In the genomic region with DNA sequence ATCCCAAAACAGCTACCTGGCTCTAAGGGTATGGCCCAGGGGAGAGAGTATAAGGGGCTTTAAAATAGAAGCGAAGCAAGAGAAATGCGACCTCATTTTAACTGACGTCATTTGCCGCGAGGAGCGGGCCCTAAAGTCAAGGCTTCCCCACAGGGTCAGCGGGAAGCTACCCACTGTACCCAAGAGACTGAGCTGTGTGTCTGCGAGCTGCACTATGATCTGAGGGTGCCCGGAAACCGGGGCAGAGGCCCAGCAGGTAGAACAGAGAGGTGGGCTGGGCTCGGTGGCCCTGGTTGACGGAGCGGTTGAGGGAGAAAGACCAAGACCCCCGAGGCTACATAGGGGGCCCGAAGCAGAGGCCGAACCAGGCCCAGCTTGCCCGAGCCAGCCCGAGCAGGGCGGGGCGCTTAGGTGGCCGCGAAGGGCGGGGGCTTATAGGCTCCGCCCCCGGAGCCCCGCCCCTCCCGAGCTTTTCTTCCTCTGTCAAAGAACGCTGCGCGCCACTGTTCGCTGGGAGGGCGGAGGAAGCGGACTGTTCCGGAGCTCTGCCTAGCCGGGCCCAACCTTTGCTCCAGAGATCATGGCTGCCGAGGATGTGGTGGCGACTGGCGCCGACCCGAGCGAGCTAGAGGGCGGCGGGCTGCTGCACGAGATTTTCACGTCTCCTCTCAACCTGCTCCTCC, we compare ENCODE assay signal across 1 mouse cellular context.
TF ChIP-seq lines count a peak whose summit lies in the region.

A gene (plus strand): TSS at position 500 of the 683 bp plus-strand sequence.

TF ChIP-seq in CH12.LX, 34 proteins besides CTCF, POLR2A, EP300 and RAD21 (continued from another document):
- TF ChIP-seq KAT2A (IDR thresholded peaks at IDR 0.05; ENCODE audit: insufficient replicate concordance, low read length) (0 out of 2 replicates have a peak, but pooled peaks have one; percentile 23), MEF2A (IDR thresholded peaks at IDR 0.05; ENCODE audit: borderline replicate concordance, low read depth, low read length) (0 out of 2 replicates have a peak, but pooled peaks have one; percentile 35), TCF12 (IDR thresholded peaks at IDR 0.05; ENCODE audit: low read depth, low read length) (peak; percentile 81), HCFC1 (IDR thresholded peaks at IDR 0.05; ENCODE audit: low read depth, low read length) (peak; percentile 56), CHD1 (IDR thresholded peaks at IDR 0.05; ENCODE audit: low read depth, low read length) (no peak), IRF4 (IDR thresholded peaks at IDR 0.05; ENCODE audit: low read depth, low read length) (peak; percentile 27; the same call in 1 of the 2 replicates)
